Mouse (Mus musculus) gonadal fat pad, adult 2 months (tissue): ENCODE data around the gene Jrkl. TPM values are rescaled to one million over a fixed set of nuclear protein-coding genes. Genes with fewer than 3 reads are reported as not detected.

ENCODE experiments used
- polyA plus RNA-seq: library from polyadenylated mRNA; depleted of rRNA; stranded (reverse); fragments of >200 nt; gene quantifications from 2 replicates; pipeline ENCODE4 v1.2.3, GENCODE M21; 2012; rRNA removed

The Jrkl gene
- polyA plus RNA-seq, 1 experiment, result 1.2 TPM

Other genes starting within 250 kb of the Jrkl start
- 10.7 and 11.1 TPM in 2 replicates for gene Ccdc82, start 1.1 kb upstream of the Jrkl start, polyA plus RNA-seq
- 8.4 and 8.6 TPM in 2 replicates for gene Maml2, start 52.1 kb upstream of the Jrkl start, polyA plus RNA-seq
- not detected in 2 replicates for gene Gm17571, start 200.9 kb upstream of the Jrkl start, polyA plus RNA-seq